Mouse (Mus musculus) heart, adult 2 months (tissue): ENCODE data around the gene Usp19.

Experiments
- CTCF ChIP-seq: fragments of 200-600 bp; IDR thresholded peaks from 2 replicates; pipeline ENCODE4 v1.8.1; 2022; ENCODE audit warnings: antibody characterized with exemption, mild to moderate bottlenecking, moderate library complexity
- POLR2A ChIP-seq: fragments of 200-500 bp; IDR thresholded peaks from 2 replicates; pipeline ENCODE4 v1.6.1; 2011; ENCODE audit warnings: mild to moderate bottlenecking, low read depth, low read length, control low read depth; ENCODE audit not compliant: insufficient read depth

DNA sequence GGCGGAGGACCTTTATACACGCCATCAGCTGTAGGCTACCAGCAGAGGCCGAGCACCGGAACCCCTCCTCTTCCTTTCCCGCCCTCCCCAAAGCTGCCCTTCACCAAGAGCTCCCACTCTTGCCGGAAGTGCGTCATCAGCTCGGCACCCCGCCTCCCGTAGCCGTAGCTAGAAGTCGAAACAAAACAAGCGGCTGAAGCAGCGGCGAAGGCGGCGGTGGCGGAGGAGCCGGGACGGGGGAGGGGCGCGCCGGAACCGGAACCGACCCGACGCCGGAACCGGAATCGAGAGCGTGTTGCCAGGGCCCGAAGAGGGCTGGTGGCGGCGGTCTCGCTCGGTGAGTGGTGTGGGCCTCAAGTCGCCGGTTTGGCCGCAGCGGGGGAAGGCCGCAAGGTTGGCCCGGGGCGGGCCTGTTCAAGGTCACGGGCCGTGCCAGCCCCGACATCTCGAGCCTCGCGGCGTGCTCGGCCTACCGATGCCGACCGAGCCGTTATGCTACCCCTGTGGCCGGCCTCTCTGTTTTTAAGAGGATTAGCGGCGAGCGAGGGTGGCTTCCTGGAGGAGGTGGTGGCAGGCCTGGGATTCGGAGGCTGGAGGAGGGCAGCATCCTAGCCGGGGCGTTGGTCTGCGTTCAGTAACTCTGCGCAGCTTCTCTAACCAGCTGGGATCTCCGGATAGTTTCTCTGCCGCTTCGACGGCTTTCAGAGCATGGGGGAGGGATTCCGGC lies at the start of gene Usp19:
- TF ChIP-seq CTCF, result 0 out of 2 replicates have a peak, but pooled peaks have one; percentile 11
- TF ChIP-seq POLR2A, result peak; percentile 84
